7 mouse cellular contexts compared by ENCODE assay signal in the genomic region with DNA sequence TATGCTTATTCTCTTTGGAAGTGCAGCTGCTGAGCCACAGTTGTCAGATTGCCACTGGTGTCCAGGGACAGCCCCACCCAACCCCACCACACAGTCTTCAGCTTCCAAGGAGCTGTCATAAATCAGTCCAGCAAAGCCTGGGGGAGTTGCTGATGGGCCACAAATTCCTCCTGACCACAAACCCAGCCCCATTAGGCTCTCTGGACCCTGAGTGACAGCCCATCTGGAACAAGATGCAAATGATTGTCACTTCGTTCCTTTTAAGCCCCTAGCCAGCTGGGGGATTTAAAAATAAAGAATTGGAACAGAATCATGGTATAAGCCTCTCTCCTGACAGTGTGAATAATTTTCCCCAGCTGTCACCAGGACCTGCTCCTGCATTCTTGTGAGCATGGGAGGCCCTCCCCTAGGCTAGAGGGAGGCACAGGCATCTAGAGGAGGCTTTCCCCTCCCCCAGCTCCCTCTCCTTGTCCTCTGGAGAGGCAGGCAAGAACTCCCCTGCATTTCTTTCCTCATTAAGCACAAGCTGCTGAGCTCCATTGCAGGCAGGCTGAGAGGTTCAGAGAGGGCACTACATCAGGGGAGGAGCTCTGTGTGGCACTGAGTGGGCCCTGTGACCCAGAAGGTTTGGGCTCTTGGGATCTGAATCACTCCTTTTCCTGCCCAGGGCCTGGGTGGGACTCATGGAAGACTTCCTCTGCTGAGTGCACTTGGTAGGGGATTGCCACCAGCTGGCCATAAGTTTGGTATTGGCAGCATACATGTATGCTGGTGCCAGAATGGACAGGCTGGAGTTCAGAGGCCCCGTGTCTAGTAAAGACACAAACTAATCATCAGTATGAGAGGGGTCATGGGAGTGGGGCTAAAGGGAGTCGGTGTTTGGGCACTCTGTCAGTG.
A peak's percentile ranks its signal among the peaks of the same experiment; 100 is the strongest.
DNase-seq lines count a peak whose midpoint lies in the region; ATAC-seq and TF ChIP-seq lines count a peak whose summit lies in the region.

No protein-coding gene starts in this region.

- H3K27me3 ChIP-seq in forebrain, postnatal 0 days (ENCODE audit: insufficient read depth, low read length): no peaks in the 10 kb centered on the region
- H3K27me3 ChIP-seq in kidney, embryonic 14.5 days (ENCODE audit: control insufficient read depth, insufficient read depth, low read length): no peaks in the 10 kb centered on the region
- peaks cover 56% of the 10 kb centered on the region for H3K27me3 ChIP-seq in midbrain, embryonic 12.5 days

- peak; percentile 91 for DNase-seq in 3T3-L1 (ENCODE audit: low read depth, low spot score)
- DNase-seq in MN1 (ENCODE audit: low spot score): peak; percentile 10
- peak; percentile 56 for DNase-seq in forebrain, postnatal 0 days
- DNase-seq in adrenal gland, adult 18-20 months (ENCODE audit: low spot score in 2 of 2): no peak
- no peak for DNase-seq in adrenal gland, postnatal 10 days

- peak overlapping the region; percentile 57 for H3K27ac ChIP-seq in forebrain, postnatal 0 days (ENCODE audit: low read depth, low read length)
- peak overlapping the region; percentile 63; the same call in 1 of the 2 replicates for H3K27ac ChIP-seq in kidney, embryonic 14.5 days (ENCODE audit: low read depth, low read length)
- peak overlapping the region; percentile 77 for H3K27ac ChIP-seq in midbrain, embryonic 12.5 days (replicated peaks)

- peak; percentile 94 for ATAC-seq in forebrain, postnatal 0 days
- peak; percentile 93 for ATAC-seq in kidney, embryonic 14.5 days (ENCODE audit: low FRiP score, low TSS enrichment)
- ATAC-seq in midbrain, embryonic 12.5 days (ENCODE audit: low FRiP score, low read depth): peak; percentile 95

- no peak overlapping the region for H3K9ac ChIP-seq in forebrain, postnatal 0 days
- no peak overlapping the region for H3K9ac ChIP-seq in kidney, embryonic 14.5 days (ENCODE audit: low read depth, low read length)
- no peak overlapping the region for H3K9ac ChIP-seq in midbrain, embryonic 12.5 days (replicated peaks)

- no peak overlapping the region for H3K4me2 ChIP-seq in forebrain, postnatal 0 days (ENCODE audit: low read depth)
- H3K4me2 ChIP-seq in kidney, embryonic 14.5 days (replicated peaks; ENCODE audit: low read depth, low read length): no peak overlapping the region
- H3K4me2 ChIP-seq in midbrain, embryonic 12.5 days (replicated peaks): no peak overlapping the region

- no peaks in the 10 kb centered on the region for H3K36me3 ChIP-seq in forebrain, postnatal 0 days (ENCODE audit: insufficient read depth)
- no peaks in the 10 kb centered on the region for H3K36me3 ChIP-seq in kidney, embryonic 14.5 days (ENCODE audit: control insufficient read depth, insufficient read depth, low read length)
- no peaks in the 10 kb centered on the region for H3K36me3 ChIP-seq in midbrain, embryonic 12.5 days

- H3K4me1 ChIP-seq in forebrain, postnatal 0 days (ENCODE audit: insufficient read depth): no peaks in the 10 kb centered on the region; the same call in 1 of the 2 replicates
- H3K4me1 ChIP-seq in kidney, embryonic 14.5 days (ENCODE audit: control insufficient read depth, insufficient read depth, low read length): 0 out of 2 replicates have a peak, but pooled peaks cover 11% of the 10 kb centered on the region
- peaks cover 18% of the 10 kb centered on the region for H3K4me1 ChIP-seq in midbrain, embryonic 12.5 days

- WGBS in forebrain, postnatal 0 days: 36% methylated on average over 3 of the region's 3 CpGs
- WGBS in kidney, embryonic 14.5 days: 38% methylated on average over 3 of the region's 3 CpGs
- WGBS in midbrain, embryonic 12.5 days: 51% methylated on average over 3 of the region's 3 CpGs

- H3K9me3 ChIP-seq in forebrain, postnatal 0 days (ENCODE audit: low read length): no peaks in the 10 kb centered on the region
- no peaks in the 10 kb centered on the region for H3K9me3 ChIP-seq in kidney, embryonic 14.5 days (ENCODE audit: control insufficient read depth, low read length)
- no peaks in the 10 kb centered on the region for H3K9me3 ChIP-seq in midbrain, embryonic 12.5 days

- H3K4me3 ChIP-seq in forebrain, postnatal 0 days (ENCODE audit: low read depth, low read length): no peak overlapping the region
- no peak overlapping the region for H3K4me3 ChIP-seq in kidney, embryonic 14.5 days (ENCODE audit: low read length)
- H3K4me3 ChIP-seq in midbrain, embryonic 12.5 days: no peak overlapping the region

- no peak for TF ChIP-seq CTCF in forebrain, postnatal 0 days (IDR thresholded peaks at IDR 0.05; ENCODE audit: low read depth)

Comparison
In these comparisons a context has a peak if more than half of its experiments do, and no peak if none do; other contexts are left out.
1. DNase-seq: peak in 3T3-L1 (single experiment), MN1 (single experiment) and forebrain, postnatal 0 days (single experiment); none in adrenal gland, adult 18-20 months (0 of 2) and adrenal gland, postnatal 10 days (single experiment).
2. Peak in every context shown above with its lines, with median percentiles within 50 percentile points of each other: ATAC-seq and H3K27ac ChIP-seq.